8 mouse cellular contexts compared by ENCODE assay signal in the genomic region with DNA sequence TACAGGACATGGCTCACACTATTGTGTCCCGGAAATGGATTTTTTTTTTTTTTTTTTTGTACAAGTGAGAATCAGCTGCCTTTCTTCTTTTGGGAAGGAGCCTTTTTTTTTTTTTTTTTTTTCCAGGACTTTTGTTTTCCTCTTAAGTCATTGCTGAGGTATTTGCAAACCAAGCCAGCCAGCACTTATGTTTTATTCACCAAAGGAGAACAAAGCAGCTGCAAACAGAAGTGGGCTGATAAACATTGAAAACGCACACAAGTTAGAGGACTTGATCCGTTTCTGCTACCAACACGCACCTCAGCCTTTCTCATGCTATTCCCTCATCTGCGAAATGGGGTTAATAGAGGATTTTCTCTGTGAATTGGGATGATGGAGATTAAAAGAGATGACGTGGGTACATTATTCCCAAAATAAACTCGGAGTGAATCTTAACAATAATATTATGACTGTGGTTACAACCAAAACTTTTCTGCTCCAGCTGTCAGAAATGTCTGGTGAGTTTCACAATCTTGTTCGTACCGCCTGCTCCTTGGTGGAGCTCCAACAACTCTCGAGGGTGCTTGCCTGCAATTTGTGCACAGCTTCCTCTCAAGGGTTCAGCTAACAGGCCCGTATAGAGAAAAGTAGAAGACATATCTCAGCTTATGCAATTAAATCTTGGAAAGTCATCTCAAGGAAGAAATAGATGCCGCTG. TPM values are rescaled to one million over a fixed set of nuclear protein-coding genes. Genes with fewer than 3 reads are reported as not detected.
DNase-seq lines count a peak whose midpoint lies in the region; ATAC-seq and TF ChIP-seq lines count a peak whose summit lies in the region.

No protein-coding gene starts in this region.

- peak overlapping the region; percentile 97 for H3K4me2 ChIP-seq in intestine, embryonic 16.5 days (ENCODE audit: low read depth, low read length)

- H3K9ac ChIP-seq in intestine, embryonic 16.5 days (ENCODE audit: low read depth, low read length), result peak overlapping the region; percentile 90

- peaks cover 6% of the 10 kb centered on the region; the same call in 1 of the 2 replicates for H3K4me1 ChIP-seq in intestine, embryonic 16.5 days (ENCODE audit: control insufficient read depth, insufficient read depth, low read length)
- peaks cover 2% of the 10 kb centered on the region; the same call in 1 of the 2 replicates for H3K4me1 ChIP-seq in lung, adult 2 months (ENCODE audit: control insufficient read depth, insufficient read depth, low read length)
- H3K4me1 ChIP-seq in olfactory bulb, adult 2 months (ENCODE audit: control insufficient read depth, insufficient read depth, low read length), result peaks cover 7% of the 10 kb centered on the region; the same call in 1 of the 2 replicates

- H3K9me3 ChIP-seq in intestine, embryonic 16.5 days (ENCODE audit: control insufficient read depth, low read length), result no peaks in the 10 kb centered on the region; the same call in 1 of the 2 replicates

- no peak for ATAC-seq in intestine, embryonic 16.5 days

- peak overlapping the region; percentile 96 for H3K27ac ChIP-seq in intestine, embryonic 16.5 days (ENCODE audit: low read length)
- H3K27ac ChIP-seq in olfactory bulb, adult 2 months (ENCODE audit: insufficient read depth, low read depth, low read length), result no peak overlapping the region

- TF ChIP-seq POLR2A in brain, embryonic 14.5 days (IDR thresholded peaks at IDR 0.05; ENCODE audit: borderline replicate concordance, extremely low read depth, insufficient read depth, insufficient read length, poor library complexity, severe bottlenecking), result no peak
- no peak for TF ChIP-seq POLR2A in lung, adult 2 months (IDR thresholded peaks at IDR 0.05; ENCODE audit: borderline replicate concordance, extremely low read depth, low read depth, low read length)
- TF ChIP-seq POLR2A in olfactory bulb, adult 2 months (IDR thresholded peaks at IDR 0.05; ENCODE audit: insufficient read depth, low read depth, low read length), result no peak

- no peaks in the 10 kb centered on the region for H3K27me3 ChIP-seq in intestine, embryonic 16.5 days (replicated peaks; ENCODE audit: control insufficient read depth, insufficient read depth, low read length)

- DNase-seq in layer of hippocampus, adult 11-12 months (ENCODE audit: low spot score), result peak; percentile 27
- no peak for DNase-seq in layer of hippocampus, postnatal 14 days (ENCODE audit: low spot score in 2 of 2)
- peak; percentile 66 for DNase-seq in brain, embryonic 14.5 days (ENCODE audit: low read depth)
- peak; percentile 97 for DNase-seq in heart, adult 11 months
- peak; percentile 61 for DNase-seq in lung, adult 2 months
- DNase-seq in cerebellum, postnatal 4 days (ENCODE audit: low spot score in 2 of 2), result no peak

- TF ChIP-seq CTCF in brain, embryonic 14.5 days (IDR thresholded peaks at IDR 0.05; ENCODE audit: borderline replicate concordance, extremely low read depth, insufficient read depth, insufficient read length), result no peak
- no peak for TF ChIP-seq CTCF in lung, adult 2 months (IDR thresholded peaks at IDR 0.05; ENCODE audit: insufficient read depth, low read length)
- TF ChIP-seq CTCF in olfactory bulb, adult 2 months (IDR thresholded peaks at IDR 0.05; ENCODE audit: insufficient read depth, low read depth, low read length), result no peak

- H3K4me3 ChIP-seq in intestine, embryonic 16.5 days (ENCODE audit: low read length), result peak overlapping the region; percentile 93
- peak overlapping the region; percentile 20 for H3K4me3 ChIP-seq in lung, adult 2 months (replicated peaks; ENCODE audit: extremely low read depth, low read depth, low read length)
- H3K4me3 ChIP-seq in olfactory bulb, adult 2 months (ENCODE audit: insufficient read depth, low read depth, low read length), result peak overlapping the region; percentile 65

- H3K36me3 ChIP-seq in intestine, embryonic 16.5 days (ENCODE audit: control insufficient read depth, insufficient read depth, low read length), result no peaks in the 10 kb centered on the region

- WGBS in intestine, embryonic 16.5 days, result 11% methylated on average over 12 of the region's 12 CpGs
- WGBS in lung, adult 2 months, result 6% methylated on average over 12 of the region's 12 CpGs
- WGBS in olfactory bulb, adult 2 months, result 10% methylated on average over 12 of the region's 12 CpGs

RNA-seq across cellular contexts. Expression of gene Atrnl1, which starts 1.3 kb away (rescaled TPM):
- total RNA-seq in layer of hippocampus, postnatal 14 days (2021), result 10 to 100 TPM; 63.4 to 68.6 TPM
- 19.6 and 31.4 TPM in 2 replicates for polyA plus RNA-seq in brain, embryonic 14.5 days (2012; rRNA removed)
- polyA plus RNA-seq in intestine, embryonic 16.5 days (2015; fragmentation: Nextera tagmentation; extraction: Ambion mirVana), result 2.8 and 3.3 TPM in 2 replicates
- polyA plus RNA-seq in lung, adult 2 months (2012; rRNA removed), result 14.4 and 18.6 TPM in 2 replicates
- polyA plus RNA-seq in olfactory bulb, adult 2 months (2012; ENCODE audit: insufficient read depth, insufficient read length, low replicate concordance, missing spikeins), result not detected in 2 replicates

Comparison
In these comparisons a context has a peak if more than half of its experiments do, and no peak if none do; other contexts are left out.
1. DNase-seq: peak in layer of hippocampus, adult 11-12 months (single experiment), brain, embryonic 14.5 days (single experiment), heart, adult 11 months (single experiment) and lung, adult 2 months (single experiment); none in layer of hippocampus, postnatal 14 days (0 of 2) and cerebellum, postnatal 4 days (0 of 2).
2. H3K4me3 ChIP-seq: peak in every context shown above with its lines; median percentile 93 in intestine, embryonic 16.5 days; 65 in olfactory bulb, adult 2 months; 20 in lung, adult 2 months.